Mouse (Mus musculus) kidney, adult 8-10 months (tissue): ENCODE results near the gene Pcsk4.

Experiments used
- DNase-seq, 2 experiments: peaks; one replicate each; pipeline ENCODE4 v3.0.0; 2022

Gene Pcsk4

DNA sequence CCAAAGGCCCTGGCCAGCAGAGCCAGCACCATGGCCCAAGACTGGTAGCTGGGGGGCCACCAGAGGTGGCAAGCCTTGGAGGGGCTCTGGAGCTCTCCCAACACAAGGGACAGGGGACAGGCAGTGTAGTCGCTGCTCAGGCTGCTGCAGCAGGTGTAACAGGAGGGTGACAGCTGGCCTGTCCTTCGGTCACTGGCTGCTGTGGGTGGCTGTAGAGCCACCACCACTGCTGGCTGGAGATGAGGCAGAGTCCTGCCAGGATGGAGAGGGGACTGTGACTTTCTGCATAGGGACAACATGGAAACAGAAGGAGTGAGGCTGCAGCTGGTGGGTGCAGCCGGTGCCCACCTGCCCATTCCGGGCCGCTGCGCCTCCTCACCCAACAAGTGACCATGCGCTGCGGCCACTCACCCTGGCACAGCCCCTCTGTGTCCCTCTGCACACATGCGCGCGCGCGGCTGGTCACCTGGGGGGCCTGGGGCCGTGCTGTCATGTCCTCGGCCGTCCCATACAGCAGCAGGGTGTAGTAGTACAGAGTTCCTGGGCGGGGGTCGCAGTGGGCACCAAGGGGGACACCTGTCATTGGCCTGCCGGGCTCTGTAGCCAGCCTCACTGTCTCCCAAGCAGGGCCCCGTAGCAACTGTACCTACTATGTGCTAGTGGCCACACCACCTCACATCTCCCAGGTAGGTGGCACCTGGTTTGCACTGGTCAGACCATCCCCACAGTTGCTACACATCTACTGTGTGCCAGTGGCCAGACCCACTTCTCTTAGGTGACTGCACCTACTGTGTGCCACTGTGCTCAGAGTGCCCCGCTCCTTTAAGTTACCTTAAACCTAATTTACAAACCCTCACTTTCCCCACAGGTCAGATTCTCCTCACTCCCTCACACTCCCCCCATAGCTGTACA lies 7.4 kb downstream of the Pcsk4 start:
- no peak for DNase-seq

GRCm38 (mm10) chr10:80321014-80321669 lies 8.2 kb downstream of the Pcsk4 start:
- no peak for DNase-seq

GRCm38 (mm10) chr10:80320340-80320760 lies 8.9 kb downstream of the Pcsk4 start, which contains the start of gene 2310011J03Rik:
2310011J03Rik (minus strand) TSS chr10:80320537.
- peak; percentile 91 to 96 for DNase-seq

- no peak for DNase-seq
Observed at GRCm38 (mm10) chr10:80317011-80317410, 12.3 kb downstream of the Pcsk4 start.

DNA sequence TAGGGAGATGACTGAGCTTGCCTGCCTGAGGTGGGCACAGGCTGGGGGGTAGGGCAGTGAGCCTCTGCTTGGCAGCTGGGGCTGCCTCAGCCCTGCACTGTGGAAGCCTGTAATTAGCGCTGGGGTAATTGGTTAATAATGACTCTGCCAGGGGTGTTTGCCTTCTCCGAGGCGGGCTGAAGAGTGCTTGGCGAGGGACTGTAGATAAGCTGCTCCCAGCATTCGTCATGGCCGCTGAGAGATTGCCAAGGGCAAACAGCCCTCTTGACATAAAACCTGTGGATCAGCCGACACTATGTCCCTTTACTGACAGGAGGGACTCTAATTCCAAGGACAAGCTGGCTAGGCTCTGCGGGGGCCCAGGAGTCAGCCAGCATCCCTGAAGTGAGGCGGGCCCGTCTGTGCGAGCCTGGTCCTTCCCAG lies 12.9 kb downstream of the Pcsk4 start:
- DNase-seq: no peak

GRCm38 (mm10) chr10:80315315-80315714 lies 14.0 kb downstream of the Pcsk4 start:
- DNase-seq: no peak

- no peak for DNase-seq
Observed at GRCm38 (mm10) chr10:80314494-80315001, 14.8 kb downstream of the Pcsk4 start.

DNA sequence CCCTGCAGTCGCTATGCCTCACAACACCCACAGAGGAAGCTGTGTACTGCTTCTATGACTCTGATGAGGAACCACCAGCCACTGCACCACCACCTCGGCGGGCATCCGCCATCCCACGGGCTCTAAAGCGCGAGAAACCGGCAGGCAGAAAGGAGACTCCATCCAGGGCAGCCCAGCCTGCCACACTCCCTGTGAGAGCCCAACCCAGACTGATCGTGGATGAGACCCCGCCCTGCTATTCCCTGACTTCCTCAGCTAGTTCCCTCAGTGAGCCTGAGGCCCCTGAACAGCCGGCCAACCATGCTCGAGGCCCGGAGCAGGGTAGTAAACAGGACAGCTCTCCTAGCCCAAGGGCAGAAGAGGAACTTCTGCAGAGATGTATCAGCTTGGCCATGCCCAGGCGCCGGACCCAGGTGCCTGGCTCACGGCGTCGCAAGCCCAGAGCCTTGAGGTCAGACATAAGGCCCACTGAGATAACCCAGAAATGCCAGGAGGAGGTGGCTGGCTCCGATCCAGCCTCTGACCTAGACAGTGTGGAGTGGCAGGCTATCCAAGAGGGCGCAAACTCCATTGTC lies 15.6 kb downstream of the Pcsk4 start:
- DNase-seq: no peak

DNA sequence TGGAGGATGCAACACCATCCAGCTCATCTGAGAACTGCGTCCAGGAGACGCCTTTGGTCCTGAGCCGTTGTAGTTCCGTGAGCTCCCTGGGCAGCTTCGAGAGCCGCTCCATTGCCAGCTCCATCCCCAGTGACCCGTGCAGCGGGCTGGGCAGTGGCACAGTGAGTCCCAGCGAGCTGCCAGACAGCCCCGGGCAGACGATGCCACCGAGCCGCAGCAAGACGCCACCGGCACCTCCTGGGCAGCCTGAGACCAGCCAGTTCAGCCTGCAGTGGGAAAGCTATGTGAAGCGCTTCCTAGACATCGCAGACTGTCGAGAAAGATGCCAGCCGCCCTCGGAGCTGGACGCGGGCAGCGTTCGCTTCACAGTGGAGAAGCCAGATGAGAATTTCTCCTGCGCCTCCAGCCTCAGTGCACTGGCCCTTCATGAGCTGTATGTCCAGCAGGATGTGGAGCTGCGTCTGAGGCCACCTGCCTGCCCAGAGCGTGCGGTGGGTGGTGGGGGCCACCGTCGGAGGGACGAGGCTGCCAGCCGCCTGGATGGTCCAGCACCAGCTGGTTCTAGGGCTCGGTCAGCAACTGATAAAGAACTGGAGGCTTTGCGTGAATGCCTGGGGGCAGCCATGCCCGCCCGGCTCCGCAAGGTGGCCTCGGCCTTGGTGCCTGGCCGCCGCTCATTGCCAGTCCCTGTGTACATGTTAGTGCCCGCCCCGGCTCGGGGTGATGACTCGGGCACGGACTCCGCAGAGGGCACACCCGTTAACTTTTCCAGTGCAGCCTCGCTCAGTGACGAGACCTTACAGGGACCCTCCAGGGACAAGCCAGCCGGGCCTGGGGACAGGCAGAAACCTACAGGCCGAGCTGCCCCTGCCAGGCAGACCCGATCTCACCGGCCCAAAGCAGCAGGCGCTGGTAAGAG lies 16.5 kb downstream of the Pcsk4 start:
- no peak for DNase-seq

DNA sequence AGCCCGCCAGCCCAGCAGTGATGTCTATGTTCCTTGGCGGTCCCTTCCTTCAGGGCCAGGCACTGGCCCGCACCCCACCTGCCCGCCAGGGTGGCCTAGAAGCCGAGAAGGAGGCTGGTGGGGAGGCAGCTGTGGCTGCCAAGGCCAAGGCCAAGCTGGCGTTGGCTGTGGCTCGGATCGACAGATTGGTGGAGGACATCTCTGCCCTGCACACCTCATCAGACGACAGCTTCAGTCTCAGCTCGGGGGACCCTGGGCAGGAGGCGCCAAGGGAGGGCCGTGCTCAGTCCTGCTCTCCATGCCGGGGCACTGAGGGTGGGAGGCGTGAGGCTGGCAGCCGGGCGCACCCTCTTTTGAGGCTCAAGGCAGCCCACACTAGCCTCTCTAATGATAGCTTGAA lies 17.7 kb downstream of the Pcsk4 start:
- no peak for DNase-seq

DNA sequence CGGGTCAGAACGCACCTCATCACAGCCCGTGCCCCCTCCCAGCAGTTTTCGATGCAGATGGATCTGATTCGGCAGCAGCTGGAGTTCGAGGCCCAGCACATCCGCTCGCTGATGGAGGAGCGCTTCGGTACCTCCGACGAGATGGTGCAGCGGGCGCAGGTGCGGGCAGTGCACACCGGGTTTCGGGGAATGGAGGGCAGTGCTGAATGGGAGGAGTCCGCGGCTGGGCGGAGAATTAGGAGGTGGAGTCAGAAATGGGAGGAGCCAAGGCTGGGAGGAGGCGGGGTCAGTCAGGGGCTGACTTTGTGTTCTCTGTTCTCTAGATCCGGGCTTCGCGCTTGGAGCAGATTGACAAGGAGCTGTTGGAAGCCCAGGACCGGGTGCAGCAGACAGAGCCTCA lies 24.4 kb downstream of the Pcsk4 start:
- peak in 1 of 2 experiments; percentile 56 for DNase-seq

DNA sequence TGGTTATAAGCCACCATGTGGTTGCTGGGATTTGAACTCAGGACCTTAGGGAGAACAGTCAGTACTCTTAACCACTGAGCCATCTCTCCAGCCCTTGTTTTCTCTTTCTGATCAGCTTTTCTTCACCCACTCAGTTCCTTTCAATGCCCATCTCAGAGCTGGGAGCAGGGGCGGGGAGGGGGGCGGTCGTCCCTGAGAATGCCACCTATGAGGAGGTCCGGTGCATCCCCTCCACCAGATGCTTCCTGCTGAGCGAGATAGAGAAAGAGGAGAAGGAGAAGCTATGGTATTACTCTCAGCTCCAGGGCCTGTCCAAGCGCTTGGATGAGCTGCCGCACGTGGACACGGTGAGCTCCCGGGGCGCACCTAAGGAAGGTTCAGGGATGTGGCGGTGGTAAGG lies 24.8 kb downstream of the Pcsk4 start:
- DNase-seq: no peak

- peak; percentile 60 to 69 for DNase-seq
Observed at GRCm38 (mm10) chr10:80302471-80302881, 26.8 kb downstream of the Pcsk4 start.

DNA sequence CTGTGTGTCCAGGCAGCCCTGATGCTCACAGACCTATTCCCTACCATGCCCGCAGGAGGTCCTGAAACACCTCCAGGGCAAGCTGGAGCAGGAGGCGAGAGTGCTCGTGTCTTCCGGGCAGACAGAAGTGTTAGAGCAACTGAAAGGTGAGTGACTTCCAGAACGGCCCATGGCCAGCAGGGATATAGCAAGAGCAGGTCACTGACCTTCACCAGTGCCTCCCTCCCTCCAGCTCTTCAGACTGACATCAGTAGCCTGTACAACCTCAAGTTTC lies 27.3 kb downstream of the Pcsk4 start:
- no peak for DNase-seq

DNA sequence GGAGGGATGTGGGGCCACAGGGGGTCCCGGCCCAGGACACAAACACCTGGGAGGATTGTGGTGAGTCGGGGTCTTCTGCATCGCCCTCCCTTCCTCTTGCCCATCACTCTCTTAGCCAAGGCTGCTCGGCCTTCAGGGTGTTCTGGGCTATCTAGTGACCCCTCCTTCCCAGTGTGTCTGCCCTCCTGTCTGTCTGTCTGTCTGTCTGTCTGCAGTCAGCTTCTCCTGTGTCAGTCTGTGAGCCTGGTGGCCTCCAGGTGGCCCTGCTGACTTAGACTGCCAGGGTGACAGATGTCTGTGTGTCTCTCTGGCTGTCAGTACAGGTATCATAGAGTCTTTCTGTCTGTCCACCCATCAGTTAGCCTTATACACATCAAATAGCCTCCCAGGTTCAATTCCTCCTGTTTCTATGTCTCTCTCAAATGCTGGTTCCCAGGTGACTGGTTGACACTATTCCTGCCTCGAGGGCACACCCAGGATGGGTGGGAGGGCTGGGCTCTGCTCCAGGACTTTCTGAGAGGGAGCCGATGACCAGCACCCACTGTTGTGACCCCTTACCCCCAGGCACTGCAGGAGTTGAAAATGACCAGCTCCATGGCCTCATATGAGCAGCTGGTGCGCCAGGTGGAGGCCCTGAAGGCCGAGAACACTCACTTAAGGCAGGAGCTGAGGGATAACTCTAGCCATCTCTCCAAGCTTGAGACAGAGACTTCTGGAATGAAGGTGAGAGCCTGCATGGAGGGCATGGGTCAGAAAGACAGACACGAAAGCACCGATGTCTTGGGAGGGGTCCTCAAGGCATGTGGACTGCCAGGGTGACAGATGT lies 27.8 kb downstream of the Pcsk4 start:
- DNase-seq: no peak

DNA sequence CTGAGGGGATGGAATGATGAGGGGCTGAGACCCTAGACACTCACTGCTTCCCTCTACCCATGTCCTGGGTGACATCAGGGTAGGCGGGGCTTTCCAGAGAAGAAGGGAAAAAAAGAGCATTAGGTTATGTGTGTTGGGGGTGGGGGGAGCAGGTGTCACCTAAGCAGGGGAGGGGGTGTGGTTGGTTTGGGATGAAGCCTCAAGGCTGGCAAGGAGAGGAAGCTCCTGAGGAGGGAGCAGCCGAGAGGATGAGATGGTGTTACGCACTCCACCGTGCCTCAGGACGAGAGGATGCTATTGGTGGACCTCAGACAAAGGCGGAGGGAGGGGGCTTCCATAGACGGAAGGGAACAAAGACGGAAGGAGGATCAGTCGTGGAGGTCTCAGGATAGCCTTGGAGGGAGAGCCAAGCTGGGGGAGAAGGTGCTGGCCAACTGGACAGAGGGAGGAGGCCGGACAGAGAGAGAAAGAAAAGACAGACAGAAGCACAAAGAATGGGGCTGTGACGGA lies 28.6 kb downstream of the Pcsk4 start:
- no peak for DNase-seq

DNA sequence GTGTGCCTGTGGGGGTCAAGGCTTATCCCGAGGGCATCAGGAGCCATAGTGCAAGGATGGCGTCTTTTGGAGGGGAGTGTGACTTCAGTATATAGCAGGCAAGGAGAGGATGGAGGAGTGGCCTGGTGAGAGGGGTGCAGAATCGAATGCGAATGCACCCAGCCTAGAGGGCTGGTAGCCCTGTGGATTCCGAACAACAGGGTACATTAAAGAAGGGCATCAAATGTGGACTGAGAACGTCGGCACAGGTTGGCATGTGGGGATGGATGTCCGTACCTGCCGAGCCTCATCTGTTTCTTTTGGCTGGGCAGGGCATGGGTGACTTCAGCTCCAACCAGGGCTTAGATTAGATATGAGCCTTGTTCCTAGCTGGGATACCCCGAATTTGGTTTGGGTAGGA lies 29.5 kb downstream of the Pcsk4 start:
- DNase-seq: no peak

GRCm38 (mm10) chr10:80299301-80299700 lies 30.0 kb downstream of the Pcsk4 start:
- DNase-seq: no peak

DNA sequence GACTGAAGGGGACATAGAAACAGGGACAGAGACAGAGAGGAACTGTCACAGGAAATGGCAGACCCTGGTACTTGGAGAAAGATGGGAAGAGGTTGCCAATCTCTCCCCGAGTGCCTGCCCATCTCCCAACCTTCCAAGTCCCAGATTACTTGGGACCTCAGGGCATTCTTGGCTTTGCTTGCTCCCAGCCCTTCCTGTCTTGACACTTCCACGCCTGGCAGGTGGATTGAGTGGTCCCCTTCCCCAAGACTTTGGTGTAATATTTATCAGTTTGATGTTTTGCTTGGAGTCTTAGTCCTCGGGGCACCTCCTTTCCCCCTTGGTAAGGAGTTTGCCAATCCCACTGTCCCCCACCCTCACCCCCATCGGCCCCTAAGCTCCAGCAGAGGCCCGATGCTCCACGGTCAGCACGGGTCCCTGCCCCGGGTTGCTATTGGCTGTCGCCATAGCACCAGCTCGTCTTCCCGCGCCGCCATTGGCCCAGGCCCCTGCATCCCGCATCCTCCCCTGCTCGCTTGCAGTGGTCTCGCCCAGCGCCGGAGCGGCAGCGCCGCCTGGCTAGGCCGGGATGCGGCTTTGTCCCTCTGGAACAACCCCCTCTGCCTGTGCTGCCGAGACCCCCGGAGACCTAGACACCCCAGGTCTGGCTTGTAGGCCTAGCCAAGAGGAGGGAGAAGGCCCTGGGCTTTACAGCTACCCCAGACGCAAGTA lies 30.6 kb downstream of the Pcsk4 start:
- no peak for DNase-seq

- no peak for DNase-seq
Observed at GRCm38 (mm10) chr10:80297526-80298133, 31.7 kb downstream of the Pcsk4 start.
